Mouse (Mus musculus): ENCODE measurements around the gene Hnf1b.

The Hnf1b gene

DNA sequence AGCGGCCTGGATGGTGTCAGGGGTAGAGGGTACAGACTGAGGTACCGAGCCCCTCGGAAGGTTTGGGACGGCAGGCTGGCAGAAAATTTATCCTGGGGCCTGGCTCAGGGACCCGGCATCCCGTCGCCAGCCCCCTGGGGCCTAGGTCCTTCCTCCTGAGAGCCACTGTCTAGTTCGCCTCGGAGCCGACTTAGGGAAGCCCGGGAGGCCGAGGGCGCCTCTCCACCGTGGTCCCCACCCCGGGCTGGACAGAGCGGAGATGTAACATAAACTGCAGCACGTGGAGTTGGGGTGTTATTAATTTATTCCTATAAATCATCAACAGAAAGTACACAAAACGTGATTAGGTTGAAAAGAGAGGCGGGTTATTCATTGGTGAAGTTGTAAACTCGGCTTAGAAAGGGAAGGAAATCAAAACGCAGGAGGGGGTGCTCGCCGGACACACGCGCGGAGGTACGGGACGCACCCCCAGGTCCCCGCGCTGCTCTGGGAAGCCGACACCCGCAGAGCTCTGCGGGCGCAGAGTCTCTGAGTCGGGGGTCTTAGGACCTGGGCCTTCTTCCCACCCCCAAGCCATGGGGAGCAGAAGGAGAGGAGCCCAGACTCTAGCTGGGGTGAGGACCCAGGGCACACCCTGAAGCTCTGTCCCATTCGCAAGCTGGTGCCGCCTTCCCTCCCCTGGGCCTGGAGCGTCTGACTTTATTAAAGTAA is 2.8 kb downstream of the Hnf1b start:
- DNase-seq (ENCODE audit: low spot score in 2 of 2): no peak

DNA sequence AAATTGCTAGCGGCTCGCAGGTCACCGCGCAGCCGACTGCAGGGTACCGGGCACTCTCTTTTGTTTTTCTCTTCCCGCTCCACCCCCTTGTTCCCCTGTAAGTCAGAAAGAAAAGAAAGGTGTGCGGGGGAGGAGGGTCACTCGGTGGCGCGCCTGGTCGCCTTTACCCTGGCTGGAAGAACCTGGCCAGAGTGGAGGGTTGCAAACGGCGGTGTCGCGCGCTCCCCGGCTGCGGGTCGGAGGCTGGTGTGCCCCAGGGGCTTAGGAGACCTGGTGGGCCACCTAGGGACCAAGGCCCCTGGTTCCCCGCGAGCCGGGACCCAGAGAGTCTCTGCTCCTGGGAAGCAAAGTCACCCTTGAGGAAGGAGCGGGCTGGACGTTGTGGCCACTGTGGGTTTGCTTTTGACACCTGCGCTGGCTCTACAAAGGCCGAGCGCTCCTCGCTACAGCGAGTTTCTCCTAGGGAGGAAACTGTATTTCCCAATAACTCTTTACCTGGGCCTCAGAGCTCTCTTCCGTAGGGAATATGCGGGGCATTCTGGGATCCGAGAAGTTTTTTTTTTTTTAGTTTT is 3.4 kb downstream of the Hnf1b start:
- no peak for DNase-seq (ENCODE audit: low spot score in 2 of 2)

DNA sequence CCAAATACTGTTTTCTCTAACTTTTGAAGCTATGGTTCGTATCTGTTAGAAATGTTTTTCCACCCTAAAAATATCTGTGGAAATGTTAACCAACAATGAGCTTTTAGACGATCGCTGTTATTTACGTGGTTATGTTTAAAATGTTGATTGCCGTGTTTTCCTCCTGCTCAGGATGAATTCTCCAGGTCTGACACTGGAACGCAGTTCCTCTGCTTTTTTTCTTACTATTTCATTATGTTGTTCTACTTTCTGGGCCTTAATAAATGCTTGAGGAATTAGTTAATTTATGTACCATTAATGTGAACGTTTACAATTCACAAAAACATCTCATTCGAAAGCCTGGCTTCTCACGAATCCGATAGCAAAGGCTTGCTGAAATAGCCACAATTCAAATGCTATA is 4.2 kb downstream of the Hnf1b start:
- DNase-seq (ENCODE audit: low spot score in 2 of 2): no peak

DNA sequence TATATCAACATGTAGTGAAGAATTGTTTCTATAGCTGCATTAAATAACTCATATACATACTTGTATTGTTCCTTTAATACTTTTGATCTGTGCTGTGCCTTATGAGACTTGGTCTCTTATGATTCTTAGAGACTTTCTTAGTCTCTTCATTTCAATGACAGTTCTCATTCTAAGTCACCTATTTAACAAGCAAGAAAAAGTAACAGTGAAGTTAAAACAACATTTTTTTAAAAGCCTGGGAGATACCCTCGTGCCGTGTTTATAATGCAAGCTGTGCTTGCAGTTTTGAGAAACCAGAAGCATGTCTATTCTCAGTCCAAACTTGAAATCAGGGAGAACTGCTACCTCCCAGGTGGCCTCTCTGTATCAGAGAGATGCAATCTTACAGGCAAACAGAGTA is 4.8 kb downstream of the Hnf1b start:
- no peak for DNase-seq (ENCODE audit: low spot score in 2 of 2)

DNA sequence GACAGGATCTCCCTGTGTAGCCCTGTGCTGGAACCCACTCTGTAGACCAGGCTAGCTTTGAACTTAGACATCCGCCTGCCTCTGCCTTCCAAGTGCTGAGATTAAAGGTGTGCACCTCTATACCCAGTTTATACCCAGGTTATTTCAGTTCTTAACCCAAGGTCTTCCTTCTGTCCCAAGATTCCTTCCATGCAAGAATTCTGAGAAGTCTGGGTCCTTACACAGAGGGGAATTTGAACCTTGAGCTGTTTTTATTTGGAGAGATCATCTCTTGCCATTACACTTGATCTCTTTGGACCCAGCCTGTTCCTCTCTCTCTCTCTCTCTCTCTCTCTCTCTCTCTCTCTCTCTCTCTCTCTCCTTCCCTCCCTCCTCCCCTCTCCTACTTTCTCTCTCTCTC is 7.4 kb downstream of the Hnf1b start:
- DNase-seq (ENCODE audit: low spot score in 2 of 2): no peak

DNA sequence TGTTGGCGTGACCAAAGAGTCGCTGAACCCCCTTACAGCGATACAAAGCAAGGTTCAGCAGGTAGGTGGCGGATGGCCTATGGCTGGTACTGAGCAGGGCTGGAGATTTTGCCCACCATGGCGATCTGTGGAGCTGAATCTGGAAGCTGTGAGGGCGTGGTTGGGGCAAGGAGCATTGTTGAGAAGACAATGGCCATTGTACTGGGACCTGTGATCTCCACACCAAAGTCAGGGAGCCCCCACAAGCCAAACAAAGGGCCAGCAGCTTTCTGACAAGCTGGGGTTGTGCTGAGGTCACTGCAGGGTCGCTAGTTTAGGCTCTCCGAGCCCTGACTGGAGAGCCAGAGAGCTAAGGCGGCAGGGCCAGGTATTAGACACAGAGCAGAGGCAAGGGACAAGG is 15.4 kb downstream of the Hnf1b start:
- no peak for DNase-seq (ENCODE audit: low spot score in 2 of 2)

DNA sequence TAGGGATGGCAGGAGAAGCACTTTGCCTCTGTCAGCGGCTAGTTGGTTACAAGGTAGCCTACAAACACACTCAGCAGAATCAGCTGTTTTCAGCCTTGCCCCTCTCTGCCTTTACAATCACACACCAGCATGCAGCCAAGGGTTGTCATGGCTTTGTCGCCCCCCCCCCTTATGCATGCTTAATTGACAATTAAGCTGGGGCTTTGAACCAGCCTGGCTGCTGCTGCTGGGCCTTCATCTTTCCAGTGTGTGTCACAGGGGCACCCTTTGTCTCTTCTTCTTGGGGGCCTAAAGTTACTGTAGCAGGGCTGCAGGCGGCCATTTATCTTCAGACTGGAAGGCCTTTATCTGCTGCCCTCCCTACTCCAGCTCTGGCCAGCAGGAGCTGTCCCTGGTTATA is 17.7 kb downstream of the Hnf1b start:
- no peak for DNase-seq (ENCODE audit: low spot score in 2 of 2)

DNA sequence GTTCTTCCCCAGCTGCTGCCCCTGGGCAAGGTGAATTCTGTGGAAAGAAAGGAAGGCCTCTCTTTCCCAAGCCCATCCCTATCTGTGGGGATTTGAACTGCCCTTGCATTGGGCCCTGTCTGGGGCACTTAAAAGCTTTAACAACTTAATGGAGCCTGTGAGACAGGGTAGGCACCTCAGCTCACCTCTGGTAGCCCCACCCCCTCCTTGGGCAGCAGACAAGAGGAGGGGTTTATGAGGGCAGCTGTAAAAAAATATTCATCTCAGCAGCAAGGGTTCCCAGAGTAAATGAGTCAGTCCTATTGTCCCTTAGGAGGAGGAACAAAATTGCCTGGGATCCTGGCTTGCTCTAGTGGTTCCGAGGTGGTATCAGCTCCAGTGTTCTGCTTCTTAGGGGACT is 19.3 kb downstream of the Hnf1b start:
- no peak for DNase-seq (ENCODE audit: low spot score in 2 of 2)

DNA sequence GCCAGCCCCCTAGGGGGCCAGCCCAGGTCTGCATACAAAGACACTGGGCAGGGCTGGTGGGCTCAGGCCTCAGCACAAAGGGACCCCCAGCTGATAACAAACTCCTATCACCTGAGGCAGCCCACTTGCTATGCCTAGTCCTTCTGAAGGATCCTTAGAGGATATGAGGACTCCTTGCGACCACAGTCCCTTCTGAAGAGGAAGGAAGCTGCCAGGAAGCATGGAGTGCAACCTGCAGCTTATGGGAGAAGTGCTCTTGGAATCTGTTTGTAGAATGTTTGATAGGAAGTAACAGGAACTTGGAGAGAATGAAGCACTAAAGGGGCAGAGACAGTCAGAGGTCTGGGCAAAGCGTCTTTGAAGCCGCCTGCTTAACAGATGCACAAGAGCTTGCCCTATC is 19.8 kb downstream of the Hnf1b start:
- DNase-seq (ENCODE audit: low spot score in 2 of 2): no peak

DNA sequence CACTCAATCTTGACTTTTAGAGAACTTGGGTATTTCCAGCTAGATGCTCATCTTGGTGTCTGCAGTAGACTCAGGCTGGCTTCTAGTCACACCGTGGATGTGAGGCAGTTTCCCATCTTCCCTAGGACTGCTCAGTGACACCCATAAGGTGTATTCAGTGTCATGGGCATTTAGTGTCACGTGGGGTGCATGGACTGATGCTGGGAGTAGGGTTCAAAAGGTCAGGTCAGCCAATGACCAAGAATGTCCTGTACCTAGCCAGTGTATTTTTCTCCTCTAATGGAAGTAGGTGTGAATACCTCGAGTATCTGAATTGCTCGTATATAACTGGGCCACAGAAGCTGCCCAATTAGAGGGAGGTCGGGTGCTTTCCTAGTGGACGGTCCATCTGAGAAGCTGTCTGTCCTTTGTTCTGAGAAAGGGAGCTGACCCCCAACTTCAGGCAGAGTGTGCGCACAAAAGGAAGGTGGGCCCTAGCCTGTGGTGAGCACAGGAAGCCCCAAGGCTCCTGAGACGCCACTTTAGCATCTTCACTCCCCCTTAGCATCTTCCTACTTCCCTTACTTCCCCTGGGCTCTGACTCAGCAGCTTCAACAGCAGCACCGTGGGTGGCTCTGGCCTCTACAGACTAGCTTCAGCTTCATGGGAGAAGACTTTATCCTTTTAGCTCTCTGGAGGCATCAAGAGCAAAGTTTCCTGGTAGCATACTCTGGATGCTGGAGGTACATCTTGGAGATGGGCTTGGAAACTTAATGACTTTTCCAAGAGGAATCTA is 22.1 kb downstream of the Hnf1b start:
- DNase-seq (ENCODE audit: low spot score in 2 of 2): peak; percentile 49 to 67

DNA sequence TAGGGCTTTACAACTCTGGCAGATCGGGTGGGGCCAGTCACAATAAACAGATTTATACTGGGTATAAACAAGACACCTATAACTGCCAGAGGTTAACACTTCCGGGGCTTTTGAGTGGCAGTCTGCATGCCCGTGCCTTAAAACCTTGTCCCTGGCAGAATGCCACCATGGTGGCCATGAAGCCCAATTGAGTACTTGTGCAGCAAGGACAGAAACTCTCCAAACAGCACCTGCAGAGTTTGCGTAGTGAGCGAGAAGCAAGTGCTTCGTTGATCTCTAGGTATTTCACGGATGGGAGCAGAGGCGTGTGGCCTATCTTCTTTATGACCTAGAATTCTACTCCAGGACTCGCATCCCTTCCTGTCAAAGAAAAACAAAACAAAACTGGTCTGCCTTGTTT is 23.6 kb downstream of the Hnf1b start:
- no peak for DNase-seq (ENCODE audit: low spot score in 2 of 2)

DNA sequence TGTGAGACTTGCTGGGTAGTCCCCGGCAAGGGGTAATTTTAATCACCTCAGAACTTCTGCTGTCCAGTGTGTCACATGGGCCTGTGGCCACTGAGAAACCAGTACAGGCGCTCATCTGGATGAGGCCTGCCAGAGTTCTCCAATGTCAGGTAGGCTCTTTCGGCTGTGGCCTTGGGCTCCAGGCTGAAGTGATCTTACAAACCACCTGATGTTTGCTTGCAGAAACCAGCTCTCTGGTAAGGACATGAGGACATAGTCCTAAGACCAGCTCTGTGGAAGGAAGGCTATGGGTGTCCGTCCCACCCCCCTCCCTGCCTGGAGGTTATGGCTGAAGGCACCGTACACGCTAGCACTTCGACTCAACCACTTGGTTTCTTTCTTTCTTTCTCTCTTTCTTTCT is 26.8 kb downstream of the Hnf1b start:
- no peak for DNase-seq (ENCODE audit: low spot score in 2 of 2)

DNA sequence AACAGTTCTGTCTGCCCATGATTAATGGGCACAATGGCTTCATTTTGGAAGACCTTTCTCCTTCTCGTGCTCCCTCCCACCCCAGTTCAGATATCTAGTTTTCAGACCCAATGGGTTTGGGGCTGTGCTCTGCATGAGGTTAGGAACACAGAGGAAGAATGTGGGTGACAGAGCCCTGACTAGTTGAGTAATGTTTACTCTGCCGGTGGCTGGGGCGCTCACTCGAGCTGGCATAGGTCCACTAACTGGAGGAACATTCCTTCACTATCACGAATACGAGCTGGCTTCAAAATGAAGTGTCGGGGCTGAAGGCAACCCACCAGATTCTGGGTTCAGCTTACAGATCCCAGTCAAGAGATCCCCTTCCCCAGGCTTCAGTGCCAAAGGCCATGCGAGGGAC is 27.9 kb downstream of the Hnf1b start:
- DNase-seq (ENCODE audit: low spot score in 2 of 2): no peak

DNA sequence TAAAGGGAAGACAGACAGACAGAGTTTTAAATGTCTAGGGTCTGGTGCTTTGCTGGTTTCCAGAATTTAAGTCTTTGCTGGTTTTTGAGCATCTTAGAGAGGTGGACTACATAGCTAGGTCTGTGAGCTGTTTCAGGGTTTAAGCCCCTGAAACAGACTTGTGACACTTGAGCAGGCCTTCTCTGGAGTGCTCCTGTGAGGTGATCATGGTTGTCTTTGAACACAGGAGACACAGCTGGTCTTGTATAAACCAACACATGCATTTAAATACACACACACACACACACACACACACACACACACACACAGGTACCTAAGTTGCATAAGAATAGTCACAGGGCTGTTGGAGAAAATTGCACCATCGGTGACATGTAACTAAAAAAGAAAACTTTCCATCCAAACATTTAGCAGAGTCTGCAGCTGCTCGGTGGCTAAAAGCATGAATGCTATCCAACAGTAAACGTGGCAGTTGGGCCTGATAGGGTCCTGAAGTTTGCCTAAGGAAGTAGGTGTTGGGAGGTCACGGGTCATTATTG is 28.6 kb downstream of the Hnf1b start:
- DNase-seq (ENCODE audit: low spot score in 2 of 2): no peak

DNA sequence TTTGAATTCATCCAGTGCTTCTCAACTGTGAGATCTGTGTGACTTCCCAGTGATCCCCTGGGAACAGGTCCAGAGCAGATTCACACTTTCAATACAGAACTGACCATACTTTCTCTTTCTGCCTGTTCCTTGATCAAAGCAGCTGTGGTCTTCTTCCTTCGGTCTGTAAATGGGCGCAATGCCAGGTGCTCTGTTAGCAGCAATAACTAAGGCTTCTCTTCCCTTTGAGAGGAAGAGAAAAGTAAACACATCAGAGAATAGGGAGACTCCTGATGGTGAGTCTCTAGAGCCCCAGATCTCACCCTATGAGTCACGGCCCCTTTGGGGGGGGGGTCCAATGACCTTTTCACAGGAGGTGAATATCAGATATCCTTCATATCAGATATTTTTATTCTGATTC is 29.3 kb downstream of the Hnf1b start:
- DNase-seq (ENCODE audit: low spot score in 2 of 2): no peak

DNA sequence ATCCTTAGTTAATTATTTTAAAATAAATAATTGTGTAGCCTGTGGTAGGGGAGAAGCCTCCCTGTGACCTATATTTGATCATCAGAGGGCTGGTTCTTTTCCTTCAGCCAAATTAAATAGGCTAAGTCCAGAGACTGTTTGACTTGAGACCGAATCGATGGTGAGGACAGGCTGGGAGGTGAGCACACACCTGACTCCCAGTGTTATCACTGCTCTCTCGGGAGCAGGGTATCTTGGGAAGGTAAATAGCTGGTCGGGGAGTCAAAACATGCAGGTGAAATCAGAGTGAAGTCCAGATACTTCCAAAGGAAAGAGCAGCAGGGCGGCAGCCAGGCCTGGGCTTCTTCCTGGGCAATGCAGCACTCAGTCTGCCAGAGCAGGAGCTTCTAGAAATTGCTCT is 31.6 kb downstream of the Hnf1b start:
- no peak for DNase-seq (ENCODE audit: low spot score in 2 of 2)

DNA sequence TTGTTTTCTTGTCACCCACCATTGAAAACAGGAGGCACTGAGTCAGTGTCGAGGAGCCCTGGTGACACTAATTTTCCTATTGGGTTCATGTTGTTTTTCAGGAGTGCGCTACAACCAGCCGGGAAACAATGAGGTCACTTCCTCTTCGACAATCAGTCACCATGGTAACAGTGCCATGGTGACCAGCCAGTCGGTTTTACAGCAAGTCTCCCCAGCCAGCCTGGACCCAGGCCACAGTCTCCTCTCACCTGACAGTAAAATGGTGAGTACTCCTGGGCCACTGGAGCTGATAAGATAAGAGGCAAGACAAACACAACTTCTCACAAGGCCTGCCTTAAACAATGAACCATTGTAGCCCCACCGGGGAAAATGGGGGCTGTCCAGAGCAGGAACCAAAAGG is 32.7 kb downstream of the Hnf1b start:
- DNase-seq (ENCODE audit: low spot score in 2 of 2): no peak

DNA sequence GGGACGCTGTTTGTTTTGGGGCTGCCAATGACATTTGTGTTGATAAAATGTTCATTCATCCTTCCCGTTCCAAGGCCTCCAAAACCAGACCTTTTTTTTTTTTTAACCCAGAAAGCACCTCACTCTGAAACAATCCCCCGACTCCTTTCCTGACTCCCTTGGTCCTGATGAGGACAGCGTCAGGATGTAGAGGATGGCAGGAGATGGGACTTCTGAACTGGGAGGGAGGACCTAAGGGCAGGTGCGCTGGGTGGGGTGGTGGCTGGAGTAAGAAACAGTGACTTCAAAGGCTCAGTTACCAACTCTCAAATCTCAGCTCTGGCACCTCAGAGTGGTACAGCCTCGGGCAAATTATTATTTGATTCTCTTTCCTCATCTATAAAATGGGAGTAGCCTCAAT is 33.2 kb downstream of the Hnf1b start:
- no peak for DNase-seq (ENCODE audit: low spot score in 2 of 2)

DNA sequence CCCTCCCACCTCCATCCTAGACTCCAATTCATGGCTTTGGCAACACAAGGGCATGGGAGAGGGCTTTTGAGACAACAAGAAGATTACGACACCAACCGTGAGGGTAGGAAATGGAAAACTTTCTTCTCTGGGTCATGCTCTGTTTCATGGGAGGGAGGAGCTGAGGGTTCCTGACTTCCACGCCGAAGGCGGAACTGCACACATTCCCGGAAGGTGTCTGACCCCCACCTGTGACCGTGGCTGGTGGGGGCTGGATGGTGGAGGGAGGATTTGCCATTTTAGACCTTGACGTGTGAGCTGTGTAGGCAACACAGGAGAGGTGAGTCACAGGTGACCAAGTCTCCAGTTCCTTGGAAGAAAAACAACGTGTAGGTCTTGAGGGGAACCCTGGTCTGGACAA is 33.9 kb downstream of the Hnf1b start:
- DNase-seq (ENCODE audit: low spot score in 2 of 2): no peak

DNA sequence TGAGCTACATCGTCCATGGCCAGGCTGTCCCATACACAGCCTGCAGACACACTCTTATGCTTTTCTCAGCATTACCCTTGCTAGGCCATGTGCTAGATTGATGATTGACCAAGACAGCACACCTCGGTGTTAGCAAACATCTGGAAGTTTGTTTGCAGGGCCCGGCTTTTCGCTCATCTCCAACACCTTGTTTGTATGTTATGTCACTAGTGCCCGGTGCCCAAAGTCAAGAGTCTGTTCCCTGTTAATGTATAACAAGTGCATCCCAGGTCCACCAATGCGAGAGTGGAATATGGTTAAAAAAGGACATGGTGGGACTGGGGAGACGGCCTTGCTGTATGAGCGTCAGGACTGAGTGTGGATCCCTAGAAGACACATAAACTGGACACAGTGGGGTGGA is 35.3 kb downstream of the Hnf1b start:
- DNase-seq (ENCODE audit: low spot score in 2 of 2): no peak

DNA sequence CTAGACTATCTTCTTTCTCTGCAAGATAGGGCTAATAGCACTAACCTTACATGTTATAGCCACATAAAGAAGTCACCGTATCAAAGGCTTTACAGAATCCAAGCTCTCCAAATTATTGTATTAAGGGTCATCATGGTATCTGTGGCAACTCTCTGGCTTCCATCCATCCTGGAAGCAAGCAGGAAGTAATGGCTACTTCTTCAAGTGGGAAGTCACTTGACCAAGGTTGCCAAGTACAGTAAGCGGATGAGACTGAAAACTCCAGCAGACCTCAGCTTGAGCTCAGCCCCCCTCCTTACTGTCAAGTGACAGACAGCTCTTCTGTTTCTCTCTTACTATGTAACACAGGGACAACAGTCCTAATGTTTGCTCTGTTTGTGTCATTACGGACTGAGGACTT is 36.9 kb downstream of the Hnf1b start:
- no peak for DNase-seq (ENCODE audit: low spot score in 2 of 2)

DNA sequence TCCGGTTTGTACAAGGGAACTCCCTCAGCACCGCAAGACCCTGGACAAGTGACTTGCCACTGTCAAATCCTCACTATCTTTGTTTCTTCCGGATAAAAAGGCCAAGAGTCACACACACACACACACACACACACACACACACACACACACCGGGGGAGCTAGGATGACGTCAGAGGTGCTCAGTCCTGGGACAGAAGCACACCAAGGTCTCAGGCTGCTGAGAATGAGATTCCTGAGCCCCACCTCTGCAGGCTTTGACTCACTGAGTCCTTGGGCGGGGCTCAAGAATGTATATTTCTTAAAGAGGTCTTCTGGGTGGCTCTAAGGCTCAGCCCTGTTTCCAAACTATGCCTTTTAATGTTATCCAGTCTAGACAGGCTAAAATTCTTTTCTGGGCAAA is 41.5 kb downstream of the Hnf1b start:
- DNase-seq (ENCODE audit: low spot score in 2 of 2): no peak

DNA sequence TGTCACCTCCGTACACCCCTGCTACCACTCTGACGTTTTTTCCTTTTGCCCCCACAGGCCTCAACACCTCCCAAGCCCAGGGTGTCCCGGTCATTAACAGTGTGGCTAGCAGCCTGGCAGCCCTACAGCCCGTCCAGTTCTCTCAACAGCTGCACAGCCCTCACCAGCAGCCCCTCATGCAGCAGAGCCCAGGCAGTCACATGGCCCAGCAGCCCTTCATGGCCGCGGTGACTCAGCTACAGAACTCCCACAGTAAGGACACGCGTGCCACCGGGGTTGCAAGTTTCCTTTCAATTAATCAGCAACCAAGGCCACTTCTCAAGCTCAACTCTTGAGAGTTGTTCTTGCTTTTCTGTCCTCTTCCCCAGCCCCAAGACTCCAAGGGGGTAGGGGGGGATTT is 43.5 kb downstream of the Hnf1b start:
- no peak for DNase-seq (ENCODE audit: low spot score in 2 of 2)
